Mouse (Mus musculus): ENCODE measurements around the gene Rpl36al. TPM values are rescaled to one million over a fixed set of nuclear protein-coding genes. Genes with fewer than 3 reads are reported as not detected.
"Not testable (repeated sequence)": the region's sequence is repeated elsewhere in the genome, so short reads cannot be mapped to it uniquely, and the experiment has no call there.

Gene Rpl36al
- polyA plus RNA-seq, 1 experiment from 2014 or later = 543 TPM

DNA sequence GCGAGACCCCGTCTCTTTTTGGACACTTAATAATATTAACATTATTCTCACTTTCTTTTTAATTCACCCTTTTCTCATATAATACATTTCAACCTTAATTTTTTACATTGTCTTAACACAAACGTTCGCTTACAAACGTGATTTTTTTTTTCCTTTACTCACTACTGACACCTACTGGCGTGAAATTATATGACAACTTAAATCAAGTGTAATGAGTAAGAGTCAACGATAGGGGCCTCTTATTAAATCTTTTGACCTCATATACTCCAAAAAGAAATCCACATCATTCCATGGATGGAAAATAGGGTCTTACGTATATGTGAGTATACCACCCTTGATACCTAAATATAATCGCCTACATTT, 24.3 kb downstream of the Rpl36al start:
- no peak for DNase-seq
- peak overlapping the region; percentile 58; the same call in 1 of the 2 replicates for H3K27ac ChIP-seq (ENCODE audit: low read depth)

DNA sequence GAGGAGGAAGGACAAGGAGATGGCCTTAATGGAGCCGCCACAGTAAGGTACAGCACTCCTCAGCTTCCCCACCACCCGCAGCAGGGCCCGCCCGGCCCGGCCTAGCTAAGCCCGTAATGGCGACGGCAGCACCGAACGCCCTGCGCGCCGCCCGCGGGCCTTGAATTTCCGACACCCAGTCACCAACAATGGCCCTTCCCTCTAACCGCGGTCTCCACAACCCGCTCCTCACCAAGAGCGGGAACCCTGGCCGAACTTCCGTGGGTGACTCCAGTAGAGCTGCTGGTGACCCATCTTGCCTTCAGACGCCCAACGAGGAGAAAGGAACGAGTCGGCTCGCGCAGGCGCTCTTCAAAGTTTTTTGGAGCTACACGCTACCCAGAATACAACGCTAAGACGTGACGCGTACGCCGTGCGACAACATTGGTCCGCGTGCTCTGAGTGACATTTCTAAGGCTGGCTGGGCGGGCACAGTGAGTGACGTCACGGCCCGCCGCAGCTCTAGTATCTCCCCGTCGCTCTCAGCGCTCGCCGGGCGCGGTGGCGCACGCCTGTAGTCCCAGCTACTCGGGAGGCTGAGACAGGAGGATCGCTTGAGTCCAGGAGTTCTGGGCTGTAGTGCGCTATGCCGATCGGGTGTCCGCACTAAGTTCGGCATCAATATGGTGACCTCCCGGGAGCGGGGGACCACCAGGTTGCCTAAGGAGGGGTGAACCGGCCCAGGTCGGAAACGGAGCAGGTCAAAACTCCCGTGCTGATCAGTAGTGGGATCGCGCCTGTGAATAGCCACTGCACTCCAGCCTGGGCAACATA, 24.9 kb downstream of the Rpl36al start, which contains the start of gene Rps29:
Gene Rps29, minus strand, starts transcription at position 422 of the 813 bp plus-strand sequence.
- not testable (repeated sequence) for H3K9me3 ChIP-seq (ENCODE audit: low read length); H3K27me3 ChIP-seq (ENCODE audit: insufficient read depth, low read length)
- H3K27ac ChIP-seq (ENCODE audit: low read depth) = peak within 1 kb of the TSS; percentile 97
- peaks cover 12% of the 10 kb centered on the region for H3K36me3 ChIP-seq (replicated peaks; ENCODE audit: insufficient read depth, low read length)
- H3K4me2 ChIP-seq (ENCODE audit: low read depth, low read length) = peak within 1 kb of the TSS; percentile 77
- peak within 1 kb of the TSS; percentile 83 for H3K4me3 ChIP-seq (ENCODE audit: low read depth, low read length)
- WGBS (ENCODE audit: insufficient replicate concordance) = under 1% methylated on average over 57 of the region's 68 CpGs
- peaks cover 15% of the 10 kb centered on the region for H3K4me1 ChIP-seq (ENCODE audit: insufficient read depth)
- DNase-seq = peak; percentile 98
- H3K9ac ChIP-seq (replicated peaks) = peak within 1 kb of the TSS; percentile 93
- peak; percentile 97 for ATAC-seq

More for the DNA sequence above, 24.3 kb downstream of the Rpl36al start:
- Histone ChIP-seq H3K4me2 (ENCODE audit: low read depth, low read length) (peak overlapping the region; percentile 49), H3K4me3 (ENCODE audit: low read depth, low read length) (peak overlapping the region; percentile 83; the same call in 1 of the 2 replicates), H3K27me3 (ENCODE audit: insufficient read depth, low read length) (no peaks in the 10 kb centered on the region), H3K9ac (replicated peaks) (no peak overlapping the region), H3K9me3 (ENCODE audit: low read length) (no peaks in the 10 kb centered on the region), H3K36me3 (replicated peaks; ENCODE audit: insufficient read depth, low read length) (peaks cover 12% of the 10 kb centered on the region), H3K4me1 (ENCODE audit: insufficient read depth) (peaks cover 15% of the 10 kb centered on the region)
- ATAC-seq = peak; percentile 20
- WGBS (ENCODE audit: insufficient replicate concordance) = 3% methylated on average over 9 of the region's 9 CpGs
- TF ChIP-seq EP300 (IDR thresholded peaks at IDR 0.05; ENCODE audit: low read depth) (no peak), CTCF (IDR thresholded peaks at IDR 0.05; ENCODE audit: low read depth) (peak; percentile 86)

DNA sequence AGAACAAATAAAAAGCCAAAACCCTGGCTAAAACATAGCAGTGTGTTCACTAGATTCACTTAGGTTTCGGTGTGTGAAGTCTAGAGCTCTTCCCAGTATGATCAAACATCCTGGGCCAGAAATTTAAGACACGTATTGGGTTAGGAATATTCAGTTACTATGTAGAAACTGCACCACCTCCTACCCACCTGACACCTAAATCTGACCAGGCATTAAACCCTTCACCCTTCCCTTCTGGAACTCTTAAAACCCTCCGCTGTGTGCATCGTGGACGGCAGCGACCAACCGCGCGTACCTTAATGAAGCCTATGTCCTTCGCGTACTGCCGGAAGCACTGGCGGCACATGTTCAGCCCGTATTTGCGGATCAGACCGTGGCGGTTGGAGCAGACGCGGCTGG, 25.5 kb downstream of the Rpl36al start:
- no peak for DNase-seq
- peak overlapping the region; percentile 77 for H3K4me2 ChIP-seq (ENCODE audit: low read depth, low read length)
- H3K4me3 ChIP-seq (ENCODE audit: low read depth, low read length) = peak overlapping the region; percentile 83
- no peaks in the 10 kb centered on the region for H3K9me3 ChIP-seq (ENCODE audit: low read length)
- ATAC-seq = no peak; the same call in 1 of the 2 replicates
- peak overlapping the region; percentile 97 for H3K27ac ChIP-seq (ENCODE audit: low read depth)
- under 1% methylated on average over 19 of the region's 19 CpGs for WGBS (ENCODE audit: insufficient replicate concordance)
- peak overlapping the region; percentile 93 for H3K9ac ChIP-seq (replicated peaks)
- TF ChIP-seq CTCF (IDR thresholded peaks at IDR 0.05; ENCODE audit: low read depth) (no peak), EP300 (IDR thresholded peaks at IDR 0.05; ENCODE audit: low read depth) (no peak)
- peaks cover 15% of the 10 kb centered on the region for H3K4me1 ChIP-seq (ENCODE audit: insufficient read depth)
- peaks cover 12% of the 10 kb centered on the region for H3K36me3 ChIP-seq (replicated peaks; ENCODE audit: insufficient read depth, low read length)
- no peaks in the 10 kb centered on the region for H3K27me3 ChIP-seq (ENCODE audit: insufficient read depth, low read length)

DNA sequence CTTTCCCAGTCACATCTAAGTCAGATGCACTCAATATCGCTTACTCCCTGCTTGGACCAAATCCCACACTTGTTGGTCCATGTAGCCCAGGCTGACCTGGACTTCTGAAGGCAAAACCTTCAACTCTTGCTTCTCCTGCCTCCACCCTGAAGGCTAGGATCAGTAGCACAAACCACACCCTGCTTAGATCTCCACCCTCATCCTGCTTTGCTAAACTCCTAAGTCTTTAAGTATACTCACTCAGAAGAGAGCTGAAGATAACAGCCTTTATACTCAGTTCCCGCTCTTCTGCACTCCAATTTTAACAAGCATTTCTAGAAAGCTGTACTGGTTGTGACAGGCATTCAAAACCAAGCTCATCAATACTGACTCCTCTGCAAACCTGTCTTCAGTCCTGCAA, 26.8 kb downstream of the Rpl36al start:
- H3K9ac ChIP-seq (replicated peaks) = no peak overlapping the region
- H3K4me1 ChIP-seq (ENCODE audit: insufficient read depth) = peaks cover 15% of the 10 kb centered on the region
- peaks cover 12% of the 10 kb centered on the region for H3K36me3 ChIP-seq (replicated peaks; ENCODE audit: insufficient read depth, low read length)
- no peaks in the 10 kb centered on the region for H3K27me3 ChIP-seq (ENCODE audit: insufficient read depth, low read length)
- no peak for DNase-seq
- WGBS (ENCODE audit: insufficient replicate concordance) = 90% methylated on average over 2 of the region's 2 CpGs
- peak overlapping the region; percentile 77 for H3K4me2 ChIP-seq (ENCODE audit: low read depth, low read length)
- no peak for ATAC-seq
- H3K4me3 ChIP-seq (ENCODE audit: low read depth, low read length) = peak overlapping the region; percentile 83
- H3K27ac ChIP-seq (ENCODE audit: low read depth) = peak overlapping the region; percentile 12; the same call in 1 of the 2 replicates
- no peaks in the 10 kb centered on the region for H3K9me3 ChIP-seq (ENCODE audit: low read length)
- TF ChIP-seq CTCF (IDR thresholded peaks at IDR 0.05; ENCODE audit: low read depth) (no peak), EP300 (IDR thresholded peaks at IDR 0.05; ENCODE audit: low read depth) (no peak)

DNA sequence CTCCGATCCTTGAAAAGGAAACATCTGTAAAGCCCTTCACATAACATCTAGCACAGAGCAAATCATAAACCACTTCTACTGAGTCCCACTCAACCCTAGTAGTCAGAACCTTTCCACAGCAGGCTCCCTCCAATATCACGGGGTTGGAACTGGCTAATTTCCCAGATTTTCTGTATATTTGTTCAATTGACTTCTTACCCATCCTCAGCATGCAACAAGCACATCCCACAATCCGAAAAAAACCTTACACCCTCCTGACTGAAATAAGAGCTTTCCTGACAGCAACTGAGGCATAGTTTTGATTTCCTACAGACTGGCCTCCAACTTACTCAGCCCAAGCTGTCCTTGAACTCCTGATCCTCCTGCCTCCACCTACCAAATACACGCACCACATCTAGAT, 27.4 kb downstream of the Rpl36al start:
- H3K4me2 ChIP-seq (ENCODE audit: low read depth, low read length) = no peak overlapping the region
- H3K27me3 ChIP-seq (ENCODE audit: insufficient read depth, low read length) = no peaks in the 10 kb centered on the region
- H3K27ac ChIP-seq (ENCODE audit: low read depth) = peak overlapping the region; percentile 12; the same call in 1 of the 2 replicates
- H3K9me3 ChIP-seq (ENCODE audit: low read length) = no peaks in the 10 kb centered on the region
- no peak for TF ChIP-seq EP300 (IDR thresholded peaks at IDR 0.05; ENCODE audit: low read depth)
- no peak for TF ChIP-seq CTCF (IDR thresholded peaks at IDR 0.05; ENCODE audit: low read depth)
- ATAC-seq (no peak), DNase-seq (no peak)
- H3K4me3 ChIP-seq (ENCODE audit: low read depth, low read length) = no peak overlapping the region
- H3K4me1 ChIP-seq (ENCODE audit: insufficient read depth) = peaks cover 15% of the 10 kb centered on the region
- WGBS (ENCODE audit: insufficient replicate concordance) = 74% methylated on average over 4 of the region's 4 CpGs
- H3K9ac ChIP-seq (replicated peaks) = no peak overlapping the region
- peaks cover 12% of the 10 kb centered on the region for H3K36me3 ChIP-seq (replicated peaks; ENCODE audit: insufficient read depth, low read length)

DNA sequence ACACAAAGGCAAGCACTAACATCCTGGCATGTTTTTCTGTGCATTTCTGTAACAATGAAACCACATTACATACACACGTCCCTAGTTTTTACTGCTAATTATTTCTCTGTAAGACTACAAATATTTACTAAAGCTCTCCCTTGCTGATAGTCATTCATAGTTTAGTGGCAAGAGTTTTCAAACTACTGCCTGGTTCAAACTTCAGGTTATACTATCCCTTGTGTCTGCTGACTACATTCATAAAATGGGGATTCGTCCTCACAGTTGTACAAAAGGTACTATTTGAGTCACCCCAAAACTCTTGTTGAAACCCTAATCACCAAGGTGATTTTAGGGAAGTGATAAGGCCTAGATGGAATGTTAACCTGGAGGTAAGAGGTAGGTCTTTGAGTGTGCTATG, 28.0 kb downstream of the Rpl36al start:
- H3K4me2 ChIP-seq (ENCODE audit: low read depth, low read length) = no peak overlapping the region
- H3K27ac ChIP-seq (ENCODE audit: low read depth) = no peak overlapping the region
- H3K4me3 ChIP-seq (ENCODE audit: low read depth, low read length) = no peak overlapping the region
- H3K36me3 ChIP-seq (replicated peaks; ENCODE audit: insufficient read depth, low read length) = peaks cover 12% of the 10 kb centered on the region
- no peaks in the 10 kb centered on the region for H3K27me3 ChIP-seq (ENCODE audit: insufficient read depth, low read length)
- DNase-seq (no peak), ATAC-seq (no peak)
- H3K9me3 ChIP-seq (ENCODE audit: low read length) = no peaks in the 10 kb centered on the region
- no peak overlapping the region for H3K9ac ChIP-seq (replicated peaks)
- TF ChIP-seq CTCF (IDR thresholded peaks at IDR 0.05; ENCODE audit: low read depth) (no peak), EP300 (IDR thresholded peaks at IDR 0.05; ENCODE audit: low read depth) (no peak)
- H3K4me1 ChIP-seq (ENCODE audit: insufficient read depth) = peaks cover 15% of the 10 kb centered on the region
- WGBS (ENCODE audit: insufficient replicate concordance) = 73% methylated on average over 2 of the region's 2 CpGs
